Mouse (Mus musculus) stomach, postnatal 0 days (tissue): ENCODE measurements at regions not wholly inside any gene's neighbourhood (a gene's known extent, or its start where the extent isn't known, plus 50 kb on each side); places are given as distances from the start of the nearest gene placed in this dataset.

ENCODE experiments used
- CTCF ChIP-seq: IDR thresholded peaks from 2 replicates; pipeline ENCODE4 v1.5.1; 2016; ENCODE audit warnings: antibody characterized with exemption, low read depth, mild to moderate bottlenecking, moderate library complexity
- EP300 ChIP-seq: optimal IDR thresholded peaks from 2 replicates; pipeline ENCODE3; 2016; ENCODE audit warnings: antibody characterized with exemption

DNA sequence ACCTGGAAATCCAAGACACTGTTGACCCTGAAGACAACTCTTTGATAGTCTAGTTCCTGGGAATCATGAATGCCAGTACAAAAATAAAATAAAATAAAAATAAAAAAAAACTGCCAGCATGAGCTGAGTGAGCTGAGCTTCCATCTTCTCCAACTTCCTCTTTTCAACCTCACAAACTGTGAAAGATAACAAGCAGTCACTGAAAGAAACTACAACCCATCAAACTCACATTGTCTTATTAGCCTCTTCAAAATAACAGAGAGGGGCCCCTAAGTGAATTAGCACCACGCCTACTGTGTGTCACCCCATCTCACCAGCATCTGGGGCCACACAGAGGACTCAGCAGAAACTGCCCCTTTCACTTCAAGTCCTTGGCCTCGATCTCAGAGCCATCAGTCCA, 225.3 kb downstream of the Rpl36a-ps1 start:
- TF ChIP-seq EP300 = no peak
- TF ChIP-seq CTCF = no peak
